Mouse (Mus musculus): ENCODE measurements at regions not wholly inside any gene's neighbourhood (a gene's known extent, or its start where the extent isn't known, plus 50 kb on each side); places are given as distances from the start of the nearest gene placed in this dataset.

GRCm38 (mm10) chr15:63397485-63397884 is 447.5 kb downstream of the Gsdmc2 start:
- no peak for DNase-seq (ENCODE audit: low read depth, low spot score)

- no peak for DNase-seq (ENCODE audit: low read depth, low spot score)
Observed at GRCm38 (mm10) chr15:63377258-63377657, 467.7 kb downstream of the Gsdmc2 start.

GRCm38 (mm10) chr15:63371328-63372023 is 473.5 kb downstream of the Gsdmc2 start:
- no peak for DNase-seq (ENCODE audit: low read depth, low spot score)

- no peak for DNase-seq (ENCODE audit: low read depth, low spot score)
Observed at GRCm38 (mm10) chr15:63364473-63364872, 480.5 kb downstream of the Gsdmc2 start.

GRCm38 (mm10) chr15:63360402-63360801 is 484.6 kb downstream of the Gsdmc2 start:
- no peak for DNase-seq (ENCODE audit: low read depth, low spot score)

- no peak for DNase-seq (ENCODE audit: low read depth, low spot score)
Observed at GRCm38 (mm10) chr15:63341730-63342129, 503.2 kb downstream of the Gsdmc2 start.

GRCm38 (mm10) chr15:63340322-63341060 is 504.5 kb downstream of the Gsdmc2 start:
- DNase-seq (ENCODE audit: low read depth, low spot score) = no peak

GRCm38 (mm10) chr15:63319666-63320065 is 525.3 kb downstream of the Gsdmc2 start:
- no peak for DNase-seq (ENCODE audit: low read depth, low spot score)

GRCm38 (mm10) chr15:63310426-63310825 is 534.6 kb downstream of the Gsdmc2 start:
- no peak for DNase-seq (ENCODE audit: low read depth, low spot score)

GRCm38 (mm10) chr15:63299311-63299710 is 545.7 kb downstream of the Gsdmc2 start:
- no peak for DNase-seq (ENCODE audit: low read depth, low spot score)

- DNase-seq (ENCODE audit: low read depth, low spot score) = no peak
Observed at GRCm38 (mm10) chr15:63288534-63288933, 556.4 kb downstream of the Gsdmc2 start.

GRCm38 (mm10) chr15:63286026-63286425 is 559.0 kb downstream of the Gsdmc2 start:
- DNase-seq (ENCODE audit: low read depth, low spot score) = no peak

GRCm38 (mm10) chr15:63270381-63270780 is 574.6 kb downstream of the Gsdmc2 start:
- no peak for DNase-seq (ENCODE audit: low read depth, low spot score)

- DNase-seq (ENCODE audit: low read depth, low spot score) = no peak
Observed at GRCm38 (mm10) chr15:63265845-63266244, 579.1 kb downstream of the Gsdmc2 start.

GRCm38 (mm10) chr15:63255736-63256135 is 589.2 kb downstream of the Gsdmc2 start:
- no peak for DNase-seq (ENCODE audit: low read depth, low spot score)

- DNase-seq (ENCODE audit: low read depth, low spot score) = no peak
Observed at GRCm38 (mm10) chr15:63252781-63253340, 592.1 kb downstream of the Gsdmc2 start.

GRCm38 (mm10) chr15:63238601-63239000 is 606.4 kb downstream of the Gsdmc2 start:
- no peak for DNase-seq (ENCODE audit: low read depth, low spot score)

GRCm38 (mm10) chr15:63218393-63219060 is 626.5 kb downstream of the Gsdmc2 start:
- DNase-seq (ENCODE audit: low read depth, low spot score) = no peak

- no peak for DNase-seq (ENCODE audit: low read depth, low spot score)
Observed at GRCm38 (mm10) chr15:63205150-63205549, 639.8 kb downstream of the Gsdmc2 start.

GRCm38 (mm10) chr15:63195031-63195430 is 649.9 kb downstream of the Gsdmc2 start:
- no peak for DNase-seq (ENCODE audit: low read depth, low spot score)

GRCm38 (mm10) chr15:63194492-63194797 is 650.5 kb downstream of the Gsdmc2 start:
- DNase-seq (ENCODE audit: low read depth, low spot score) = no peak
